Mouse (Mus musculus): ENCODE data around the gene Pidd1.

DNA sequence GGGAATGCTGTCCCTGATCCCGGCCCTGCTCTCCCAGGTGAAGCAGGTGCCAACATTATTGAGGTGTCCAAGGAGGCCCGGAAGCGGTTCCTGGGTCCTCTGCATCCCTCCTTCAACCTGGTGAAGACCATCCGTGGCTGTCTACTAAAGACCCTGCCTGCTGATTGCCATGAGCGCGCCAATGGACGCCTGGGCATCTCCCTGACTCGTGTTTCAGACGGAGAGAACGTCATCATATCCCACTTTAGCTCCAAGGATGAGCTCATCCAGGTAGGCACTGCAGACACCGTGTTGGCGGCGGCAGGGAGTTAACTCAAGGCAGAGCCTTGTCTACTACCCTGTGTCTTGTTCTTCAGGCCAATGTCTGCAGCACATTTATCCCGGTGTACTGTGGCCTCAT, 13.4 kb upstream of the Pidd1 start:
- TF ChIP-seq POLR2A (IDR thresholded peaks at IDR 0.05; ENCODE audit: insufficient read length, low read depth) (no peak), USF1 (IDR thresholded peaks at IDR 0.05; ENCODE audit: low read depth) (no peak), POLR2AphosphoS2 (IDR thresholded peaks at IDR 0.05; ENCODE audit: insufficient read length, low read depth) (no peak)
